In the genomic region with DNA sequence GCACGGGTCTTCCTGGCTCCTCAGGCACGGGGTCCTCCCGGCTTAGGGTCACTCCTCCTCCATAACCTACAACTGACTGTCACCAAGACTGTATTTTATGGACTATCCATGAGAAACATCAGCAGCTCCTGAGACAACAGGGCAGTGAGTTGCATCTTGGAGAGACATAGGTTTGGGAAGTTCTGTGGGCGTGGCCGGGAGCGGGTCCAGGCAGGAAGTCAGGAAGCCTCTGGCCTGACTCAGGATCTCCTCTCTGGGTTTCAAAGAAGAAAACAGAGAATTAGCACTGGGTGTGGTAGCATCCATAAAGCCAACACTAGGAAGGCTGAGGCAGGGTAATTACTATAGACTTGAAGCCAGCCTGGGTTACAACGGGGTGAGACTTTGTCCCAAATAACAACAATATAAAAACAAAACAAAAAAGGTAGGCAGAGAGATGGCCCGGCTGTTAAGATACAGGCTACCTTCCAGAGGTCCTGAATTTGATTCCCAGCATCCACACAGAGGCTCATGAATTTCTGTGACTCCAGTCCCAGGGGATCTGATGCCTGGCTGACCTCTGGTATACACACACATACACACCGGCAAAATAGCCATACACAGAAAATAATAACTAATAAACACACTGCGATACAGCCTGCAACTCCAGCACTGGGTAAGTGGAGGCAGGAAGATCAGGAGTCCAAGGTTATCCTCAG, we compare ENCODE assay signal across 9 mouse cellular contexts. TPM values are rescaled to one million over a fixed set of nuclear protein-coding genes. Genes with fewer than 3 reads are reported as not detected.
DNase-seq lines count a peak whose midpoint lies in the region; ATAC-seq and TF ChIP-seq lines count a peak whose summit lies in the region.
"Had no signal": no experiment of that assay in that cellular context is flagged by ENCODE, and none has a peak within 500 bp of the region (broad histone marks: within the 10 kb centered on the region; RNA-seq: fewer than 3 reads in every experiment).

No protein-coding gene starts in this region.

- intact Hi-C loops in heart, postnatal 10 days (cut with DNase I): loop anchor here (1.0 to 5.0 kb wide), 2 partner anchors 21 to 73 kb away; no protein-coding TSS in a partner anchor

- peaks cover 4% of the 10 kb centered on the region for H3K4me1 ChIP-seq in ES-Bruce4 (ENCODE audit: control insufficient read depth, insufficient read depth, low read length)
- peaks cover 42% of the 10 kb centered on the region for H3K4me1 ChIP-seq in liver, embryonic 13.5 days (replicated peaks)

- TF ChIP-seq POLR2A in ES-Bruce4 (IDR thresholded peaks at IDR 0.05; ENCODE audit: insufficient read depth, low read length): no peak

- H3K4me3 ChIP-seq in ES-Bruce4 (ENCODE audit: low read depth, low read length): no peak overlapping the region
- H3K4me3 ChIP-seq in liver, embryonic 13.5 days (replicated peaks): no peak overlapping the region

- no peaks in the 10 kb centered on the region for H3K27me3 ChIP-seq in ES-Bruce4 (ENCODE audit: control insufficient read depth, insufficient read depth, low read length, poor library complexity, severe bottlenecking)
- no peaks in the 10 kb centered on the region for H3K27me3 ChIP-seq in liver, embryonic 13.5 days

- no peak for TF ChIP-seq CTCF in ES-Bruce4 (IDR thresholded peaks at IDR 0.05; ENCODE audit: low read depth, low read length)

- DNase-seq in ZHBTc4 (ENCODE audit: low read depth, low spot score): peak; percentile 70
- peak; percentile 48 to 62 for DNase-seq in heart, postnatal 10 days
- no peak for DNase-seq in liver, embryonic 13.5 days
- DNase-seq in thymus, postnatal 4 days: no peak
- no peak for DNase-seq in cerebellum, postnatal 25 days
- DNase-seq in B cell, adult 2 months: no peak
- DNase-seq in thymus, postnatal 0 days (ENCODE audit: low spot score): no peak

- no peak for TF ChIP-seq EP300 in ES-Bruce4 (IDR thresholded peaks at IDR 0.05; ENCODE audit: insufficient read depth, low read depth, low read length)

- peaks cover 4% of the 10 kb centered on the region; the same call in 1 of the 2 replicates for H3K9me3 ChIP-seq in ES-Bruce4 (replicated peaks; ENCODE audit: control insufficient read depth, insufficient read depth, low read length, poor library complexity, severe bottlenecking)
- no peaks in the 10 kb centered on the region for H3K9me3 ChIP-seq in liver, embryonic 13.5 days (replicated peaks)

- ATAC-seq in liver, embryonic 13.5 days (ENCODE audit: low read depth): no peak

- WGBS in liver, embryonic 13.5 days (ENCODE audit: insufficient replicate concordance): 33% methylated on average over 10 of the region's 10 CpGs

- H3K9ac ChIP-seq in ES-Bruce4 (ENCODE audit: low read depth, poor library complexity, severe bottlenecking): no peak overlapping the region
- no peak overlapping the region for H3K9ac ChIP-seq in liver, embryonic 13.5 days
- H3K9ac ChIP-seq: forebrain, postnatal 0 days had no signal

- H3K36me3 ChIP-seq in ES-Bruce4 (ENCODE audit: control insufficient read depth, insufficient read depth, low read length, poor library complexity, severe bottlenecking): no peaks in the 10 kb centered on the region
- no peaks in the 10 kb centered on the region for H3K36me3 ChIP-seq in liver, embryonic 13.5 days

- no peak overlapping the region for H3K4me2 ChIP-seq in liver, embryonic 13.5 days

- peak overlapping the region; percentile 35 for H3K27ac ChIP-seq in ES-Bruce4 (ENCODE audit: insufficient read depth, low read length)
- peak overlapping the region; percentile 29; the same call in 1 of the 2 replicates for H3K27ac ChIP-seq in liver, embryonic 13.5 days

RNA-seq across cellular contexts. Expression of gene Coro1c, which starts 21.5 kb away (rescaled TPM):
- polyA plus RNA-seq in ES-Bruce4 (2011; ENCODE audit: insufficient read depth, insufficient read length, low read depth, missing spikeins): 174 and 218 TPM in 2 replicates
- total RNA-seq in heart, postnatal 10 days (2021): 10 to 100 TPM; 73.1 to 76.1 TPM
- 48.0 and 60.3 TPM in 2 replicates for polyA plus RNA-seq in liver, embryonic 13.5 days (2015; fragmentation: Nextera tagmentation; extraction: Ambion mirVana)
- polyA plus RNA-seq in thymus, postnatal 0 days (2015; fragmentation: Nextera tagmentation; extraction: Ambion mirVana): 71.3 and 75.3 TPM in 2 replicates

Comparison
In these comparisons a context has a peak if more than half of its experiments do, and no peak if none do; other contexts are left out.
1. DNase-seq: peak in ZHBTc4 (single experiment) and heart, postnatal 10 days (2 of 2); none in liver, embryonic 13.5 days (single experiment), thymus, postnatal 4 days (single experiment), cerebellum, postnatal 25 days (0 of 2), B cell, adult 2 months (0 of 2) and thymus, postnatal 0 days (single experiment).